Mouse (Mus musculus): ENCODE results near the gene Nf1. TPM values are rescaled to one million over a fixed set of nuclear protein-coding genes. Genes with fewer than 3 reads are reported as not detected.

Nf1 gene
- polyA plus RNA-seq, 1 experiment from 2014 or later: 3.7 TPM

DNA sequence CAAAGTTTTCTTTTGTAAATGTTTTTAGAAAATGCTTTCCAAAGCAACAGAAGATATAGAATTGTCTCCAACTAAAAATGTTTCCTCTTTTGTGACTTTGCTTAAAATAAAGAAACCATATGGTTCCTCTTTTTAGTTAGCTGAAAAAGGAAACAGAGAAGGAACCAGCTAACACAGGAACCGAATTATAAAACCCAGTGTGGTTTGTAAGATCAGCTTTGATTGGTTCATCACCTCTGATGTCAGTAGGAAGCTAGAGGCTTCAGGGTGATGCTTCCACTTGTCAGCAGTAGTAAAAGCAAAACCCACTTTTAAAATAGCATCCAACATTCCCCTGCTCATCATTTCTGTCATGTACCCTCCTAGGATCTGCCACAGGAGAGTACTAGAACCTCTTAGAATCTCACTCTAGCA is 180.4 kb downstream of the Nf1 start:
- Histone ChIP-seq H3K4me1 (replicated peaks) (no peaks in the 10 kb centered on the region), H3K4me3 (no peak overlapping the region), H3K36me3 (no peaks in the 10 kb centered on the region), H3K9me3 (replicated peaks) (no peaks in the 10 kb centered on the region), H3K27me3 (no peaks in the 10 kb centered on the region), H3K9ac (no peak overlapping the region), H3K27ac (no peak overlapping the region), H3K4me2 (no peak overlapping the region)
- WGBS: 61% methylated on average over 1 of the region's 1 CpGs
- no peak for ATAC-seq (replicated peaks; ENCODE audit: insufficient number of reproducible peaks, insufficient read depth, low FRiP score, low read depth)

DNA sequence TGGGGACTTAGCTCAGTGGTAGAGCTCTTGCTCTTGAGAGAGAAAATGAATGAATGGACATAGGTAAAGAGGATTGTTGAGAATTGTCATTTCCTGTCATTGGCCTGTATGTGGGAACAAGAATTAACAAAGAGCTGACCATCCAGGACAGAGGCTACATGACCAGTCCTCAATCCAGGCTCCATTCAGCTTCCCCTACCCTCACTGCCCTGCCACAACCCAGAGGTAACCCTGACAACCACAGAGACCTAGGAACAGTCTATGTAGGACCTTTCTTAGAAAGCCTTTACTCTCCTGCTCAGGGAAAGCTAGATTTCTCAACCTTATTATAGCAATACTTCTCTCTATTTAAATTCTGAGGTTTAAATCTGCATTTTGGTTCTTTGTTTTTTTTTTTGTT is 181.3 kb downstream of the Nf1 start:
- Histone ChIP-seq H3K9ac (no peak overlapping the region), H3K27me3 (no peaks in the 10 kb centered on the region), H3K4me3 (no peak overlapping the region), H3K4me2 (no peak overlapping the region), H3K9me3 (replicated peaks) (no peaks in the 10 kb centered on the region), H3K36me3 (no peaks in the 10 kb centered on the region), H3K4me1 (replicated peaks) (no peaks in the 10 kb centered on the region), H3K27ac (no peak overlapping the region)
- ATAC-seq (replicated peaks; ENCODE audit: insufficient number of reproducible peaks, insufficient read depth, low FRiP score, low read depth): no peak

- Histone ChIP-seq H3K27me3 (no peaks in the 10 kb centered on the region), H3K4me3 (no peak overlapping the region), H3K9ac (no peak overlapping the region), H3K4me2 (no peak overlapping the region), H3K9me3 (replicated peaks) (no peaks in the 10 kb centered on the region), H3K4me1 (replicated peaks) (peaks cover 4% of the 10 kb centered on the region), H3K27ac (no peak overlapping the region), H3K36me3 (no peaks in the 10 kb centered on the region)
- no peak for ATAC-seq (replicated peaks; ENCODE audit: insufficient number of reproducible peaks, insufficient read depth, low FRiP score, low read depth)
Observed at GRCm38 (mm10) chr11:79521930-79522329, 182.4 kb downstream of the Nf1 start.

DNA sequence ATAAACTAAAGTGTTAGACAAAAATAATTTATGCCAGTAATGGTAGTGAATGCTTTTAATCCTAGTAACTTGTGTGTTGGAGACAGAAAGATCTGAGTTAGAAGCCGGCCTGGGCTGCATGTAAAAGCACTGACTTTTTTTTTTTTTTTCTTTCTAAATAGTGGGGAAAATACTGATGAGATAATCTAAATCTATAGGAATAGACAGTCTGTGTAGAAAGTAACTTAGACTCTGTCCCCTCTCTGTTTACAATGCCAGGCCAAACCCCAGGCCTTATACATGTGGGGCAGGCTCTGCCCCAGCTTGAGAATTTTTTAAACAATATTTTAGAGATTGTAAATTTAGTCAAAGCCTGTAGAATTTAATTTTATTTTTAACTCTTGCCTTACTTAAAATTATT is 183.5 kb downstream of the Nf1 start:
- 86% methylated on average over 1 of the region's 1 CpGs for WGBS
- Histone ChIP-seq H3K27me3 (no peaks in the 10 kb centered on the region), H3K27ac (no peak overlapping the region), H3K4me3 (no peak overlapping the region), H3K4me1 (replicated peaks) (peaks cover 11% of the 10 kb centered on the region), H3K36me3 (no peaks in the 10 kb centered on the region), H3K9me3 (replicated peaks) (no peaks in the 10 kb centered on the region), H3K9ac (no peak overlapping the region), H3K4me2 (no peak overlapping the region)
- no peak for ATAC-seq (replicated peaks; ENCODE audit: insufficient number of reproducible peaks, insufficient read depth, low FRiP score, low read depth)

DNA sequence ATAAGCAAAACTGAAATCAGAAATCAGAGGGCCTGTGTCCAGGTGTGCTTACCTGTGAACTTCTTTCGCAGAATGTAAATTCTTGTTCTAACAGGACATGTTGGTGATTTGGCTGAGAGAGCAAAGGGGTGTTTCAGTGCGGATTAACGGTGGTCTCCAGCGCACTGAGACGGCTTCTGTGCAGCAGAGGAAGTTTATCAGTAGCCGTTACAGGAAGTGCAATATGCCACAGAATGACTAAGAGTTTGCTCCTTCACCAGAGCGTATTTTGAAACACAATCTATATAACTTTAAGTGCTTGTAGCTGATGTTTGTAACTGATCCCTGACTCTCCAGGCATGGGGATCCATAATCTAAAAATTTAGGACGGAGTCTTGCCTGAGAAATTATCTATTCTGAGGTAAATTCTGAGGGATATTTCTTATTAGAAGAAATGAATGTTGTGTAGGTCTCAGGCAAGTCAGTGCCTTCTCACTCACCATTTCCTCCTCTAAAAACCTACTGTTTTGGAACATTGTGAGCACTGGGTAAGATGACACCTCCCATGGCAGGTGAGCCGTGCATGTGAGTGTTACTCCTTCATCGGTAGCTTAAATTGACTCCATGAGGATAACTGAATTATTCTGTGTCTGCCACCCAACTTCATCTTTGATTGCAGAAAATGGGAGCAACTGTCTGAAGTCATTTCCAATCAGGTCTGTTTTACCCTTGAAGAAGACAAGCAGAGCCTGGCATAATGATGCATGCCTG is 184.2 kb downstream of the Nf1 start, which contains the start of gene Evi2b:
Evi2b (minus strand) TSS at position 203 of the 750 bp plus-strand sequence.
- ATAC-seq (replicated peaks; ENCODE audit: insufficient number of reproducible peaks, insufficient read depth, low FRiP score, low read depth): no peak
- no peaks in the 10 kb centered on the region for H3K36me3 ChIP-seq
- H3K4me3 ChIP-seq: no peak within 1 kb of the TSS
- H3K9ac ChIP-seq: no peak within 1 kb of the TSS
- peaks cover 11% of the 10 kb centered on the region for H3K4me1 ChIP-seq (replicated peaks)
- no peaks in the 10 kb centered on the region for H3K27me3 ChIP-seq
- H3K9me3 ChIP-seq (replicated peaks): no peaks in the 10 kb centered on the region
- WGBS: 68% methylated on average over 10 of the region's 10 CpGs
- peak within 1 kb of the TSS; percentile 8; the same call in 1 of the 2 replicates for H3K27ac ChIP-seq
- H3K4me2 ChIP-seq: no peak within 1 kb of the TSS

DNA sequence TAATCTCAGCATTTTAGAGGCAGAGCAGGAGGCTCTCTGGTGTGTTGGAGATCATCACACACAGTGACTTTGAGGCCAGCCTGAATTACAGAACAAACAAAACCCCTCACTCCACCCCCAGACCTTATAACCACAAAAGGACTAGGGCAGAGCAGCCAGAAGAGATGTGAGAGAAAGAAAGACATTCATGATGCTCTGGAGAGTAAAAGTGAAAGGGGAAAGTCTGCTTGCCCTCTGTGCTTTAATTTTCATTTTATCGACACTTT is 184.8 kb downstream of the Nf1 start:
- peaks cover 11% of the 10 kb centered on the region for H3K4me1 ChIP-seq (replicated peaks)
- H3K9ac ChIP-seq: no peak overlapping the region
- no peak overlapping the region for H3K27ac ChIP-seq
- H3K27me3 ChIP-seq: no peaks in the 10 kb centered on the region
- no peaks in the 10 kb centered on the region for H3K36me3 ChIP-seq
- no peak overlapping the region for H3K4me3 ChIP-seq
- ATAC-seq (replicated peaks; ENCODE audit: insufficient number of reproducible peaks, insufficient read depth, low FRiP score, low read depth): no peak
- no peaks in the 10 kb centered on the region for H3K9me3 ChIP-seq (replicated peaks)
- WGBS: 80% methylated on average over 1 of the region's 1 CpGs
- H3K4me2 ChIP-seq: no peak overlapping the region

- H3K27ac ChIP-seq: 0 out of 2 replicates have a peak overlapping the region, but pooled peaks have one; percentile 53
- no peak overlapping the region for H3K9ac ChIP-seq
- H3K27me3 ChIP-seq: no peaks in the 10 kb centered on the region
- whole genome bisulfite sequencing: 72% methylated on average over 3 of the region's 3 CpGs
- H3K36me3 ChIP-seq: no peaks in the 10 kb centered on the region; the same call in 1 of the 2 replicates
- peaks cover 11% of the 10 kb centered on the region for H3K4me1 ChIP-seq (replicated peaks)
- H3K4me3 ChIP-seq: no peak overlapping the region
- H3K9me3 ChIP-seq (replicated peaks): no peaks in the 10 kb centered on the region
- H3K4me2 ChIP-seq: peak overlapping the region; percentile 23; the same call in 1 of the 2 replicates
- no peak for ATAC-seq (replicated peaks; ENCODE audit: insufficient number of reproducible peaks, insufficient read depth, low FRiP score, low read depth)
Observed at GRCm38 (mm10) chr11:79526549-79526948, 187.1 kb downstream of the Nf1 start.

- no peaks in the 10 kb centered on the region for H3K27me3 ChIP-seq
- peaks cover 11% of the 10 kb centered on the region for H3K4me1 ChIP-seq (replicated peaks)
- no peak for ATAC-seq (replicated peaks; ENCODE audit: insufficient number of reproducible peaks, insufficient read depth, low FRiP score, low read depth)
- H3K9ac ChIP-seq: no peak overlapping the region
- H3K9me3 ChIP-seq (replicated peaks): no peaks in the 10 kb centered on the region
- no peaks in the 10 kb centered on the region; the same call in 1 of the 2 replicates for H3K36me3 ChIP-seq
- H3K4me3 ChIP-seq: no peak overlapping the region
- peak overlapping the region; percentile 23; the same call in 1 of the 2 replicates for H3K4me2 ChIP-seq
- peak overlapping the region; percentile 53 for H3K27ac ChIP-seq
- 50% methylated on average over 15 of the region's 15 CpGs for WGBS
Observed at GRCm38 (mm10) chr11:79527015-79527738, 187.7 kb downstream of the Nf1 start.

DNA sequence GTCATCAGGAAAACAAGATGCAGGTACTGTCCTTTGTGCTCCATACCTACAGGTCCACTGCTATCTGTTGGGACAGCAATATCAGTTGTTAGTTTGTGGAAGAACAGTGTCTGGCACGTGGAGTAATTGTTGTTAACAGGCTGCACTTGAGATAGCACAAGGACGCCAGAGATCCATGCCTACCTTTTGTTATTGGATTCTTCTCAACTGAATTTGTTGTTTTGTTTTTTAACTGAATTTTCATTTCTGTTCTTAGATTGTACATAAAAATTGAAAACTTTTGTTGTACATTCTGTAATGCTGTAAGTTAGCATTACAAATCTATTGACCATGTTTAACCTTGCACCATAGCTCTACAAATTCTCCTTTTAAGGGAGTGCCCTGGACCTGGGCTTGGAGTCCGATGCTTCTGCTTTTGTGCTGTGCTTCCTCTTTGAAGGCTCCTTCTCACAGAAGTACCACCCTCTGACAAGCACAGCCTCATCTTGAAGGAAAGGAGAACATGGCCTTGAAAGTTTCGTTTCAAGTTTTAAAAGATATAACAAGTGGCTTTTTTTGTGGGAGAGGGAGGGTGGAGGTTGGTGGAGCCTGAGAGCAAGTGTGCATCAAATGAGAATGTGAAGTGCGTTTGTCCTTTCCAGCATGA is 188.4 kb downstream of the Nf1 start:
- peak overlapping the region; percentile 23; the same call in 1 of the 2 replicates for H3K4me2 ChIP-seq
- no peak overlapping the region for H3K4me3 ChIP-seq
- H3K9ac ChIP-seq: no peak overlapping the region
- peaks cover 11% of the 10 kb centered on the region for H3K4me1 ChIP-seq (replicated peaks)
- H3K9me3 ChIP-seq (replicated peaks): no peaks in the 10 kb centered on the region
- no peaks in the 10 kb centered on the region; the same call in 1 of the 2 replicates for H3K36me3 ChIP-seq
- ATAC-seq (replicated peaks; ENCODE audit: insufficient number of reproducible peaks, insufficient read depth, low FRiP score, low read depth): no peak
- 65% methylated on average over 5 of the region's 5 CpGs for WGBS
- peak overlapping the region; percentile 53; the same call in 1 of the 2 replicates for H3K27ac ChIP-seq
- no peaks in the 10 kb centered on the region for H3K27me3 ChIP-seq

DNA sequence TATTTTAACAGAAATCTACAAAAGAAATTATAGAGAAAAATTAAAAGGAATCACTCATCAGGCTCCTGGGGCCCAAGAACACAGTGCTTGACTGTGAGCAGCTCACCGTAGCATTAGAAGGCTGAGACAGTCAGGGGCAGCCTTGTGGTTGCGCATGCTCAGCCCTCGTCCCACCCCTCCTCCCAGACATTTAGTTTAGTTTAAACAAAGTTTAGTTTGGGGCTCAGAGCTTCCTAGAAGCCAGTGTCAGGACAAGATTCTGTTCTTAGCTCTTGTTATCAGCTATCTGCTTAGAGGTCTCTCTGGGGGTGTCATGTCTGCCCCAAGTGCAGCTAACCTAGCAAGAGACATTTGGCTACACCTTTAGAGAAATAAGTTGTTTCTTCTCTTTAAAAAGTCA is 189.1 kb downstream of the Nf1 start:
- Histone ChIP-seq H3K4me1 (replicated peaks) (peaks cover 19% of the 10 kb centered on the region), H3K9me3 (replicated peaks) (no peaks in the 10 kb centered on the region), H3K4me3 (no peak overlapping the region), H3K4me2 (no peak overlapping the region), H3K36me3 (no peaks in the 10 kb centered on the region; the same call in 1 of the 2 replicates), H3K27me3 (no peaks in the 10 kb centered on the region), H3K9ac (no peak overlapping the region), H3K27ac (no peak overlapping the region)
- 85% methylated on average over 3 of the region's 3 CpGs for WGBS
- ATAC-seq (replicated peaks; ENCODE audit: insufficient number of reproducible peaks, insufficient read depth, low FRiP score, low read depth): no peak

DNA sequence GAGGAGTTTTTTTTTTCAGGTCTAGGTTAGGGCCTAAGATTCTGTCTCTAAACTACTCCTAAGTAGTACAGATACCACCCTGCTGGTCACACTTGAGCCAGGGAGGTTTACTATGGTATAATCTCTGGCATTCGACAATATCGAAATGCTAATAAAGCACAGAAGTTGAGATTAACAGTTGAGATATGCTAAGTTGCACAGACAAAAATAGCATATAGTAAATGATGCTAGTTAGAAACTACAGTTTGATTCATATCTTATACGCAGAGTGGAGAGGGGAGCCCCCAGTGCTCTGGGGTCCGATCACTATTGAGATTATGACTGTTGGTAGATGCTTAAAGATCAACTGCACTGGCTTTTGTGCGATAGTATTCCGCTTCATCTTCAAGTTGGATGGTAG is 189.7 kb downstream of the Nf1 start:
- H3K4me2 ChIP-seq: no peak overlapping the region
- no peaks in the 10 kb centered on the region for H3K9me3 ChIP-seq (replicated peaks)
- ATAC-seq (replicated peaks; ENCODE audit: insufficient number of reproducible peaks, insufficient read depth, low FRiP score, low read depth): no peak
- H3K4me3 ChIP-seq: no peak overlapping the region
- H3K36me3 ChIP-seq: no peaks in the 10 kb centered on the region; the same call in 1 of the 2 replicates
- H3K4me1 ChIP-seq (replicated peaks): peaks cover 24% of the 10 kb centered on the region
- no peaks in the 10 kb centered on the region for H3K27me3 ChIP-seq
- H3K27ac ChIP-seq: no peak overlapping the region
- WGBS: 92% methylated on average over 6 of the region's 6 CpGs
- no peak overlapping the region for H3K9ac ChIP-seq

Data from heart, embryonic 15.5 days (tissue).